Mouse (Mus musculus): ENCODE measurements around the gene Papss1.

- TF ChIP-seq REST (IDR thresholded peaks at IDR 0.05; ENCODE audit: insufficient read depth, insufficient read length), result no peak
- no peak for TF ChIP-seq POLR2A (IDR thresholded peaks at IDR 0.05; ENCODE audit: insufficient read length, low read depth)
Measured at GRCm38 (mm10) chr3:131630407-131631317, 66.1 kb downstream of the Papss1 start.

Data from myocyte (in vitro differentiated cells).